Mouse (Mus musculus) small intestine, adult 2 months (tissue): Measurements from ENCODE around the gene Stx4a.

Experiments
- CTCF ChIP-seq: fragments of 200-500 bp; IDR thresholded peaks from 2 replicates; pipeline ENCODE4 v1.5.1; 2012; ENCODE audit warnings: low read depth, mild to moderate bottlenecking, control low read depth, inconsistent platforms, low read length, moderate library complexity, mixed read lengths; ENCODE audit not compliant: insufficient replicate concordance, insufficient read length; ENCODE audit errors: extremely low read depth
- POLR2A ChIP-seq: fragments of 200-500 bp; IDR thresholded peaks from 2 replicates; pipeline ENCODE4 v1.6.1; 2012; ENCODE audit warnings: low read depth, mild to moderate bottlenecking, control low read depth, inconsistent platforms, low read length, moderate library complexity

GRCm38 (mm10) chr7:127822494-127822893 lies 1.6 kb upstream of the Stx4a start:
- TF ChIP-seq POLR2A: no peak
- no peak for TF ChIP-seq CTCF
